Mouse (Mus musculus) ZHBTc4 (cell line): ENCODE results near the gene Insig2.

Experiments used
- DNase-seq: peaks from one replicate; pipeline ENCODE4 v3.0.0-alpha.2; 2011; ENCODE audit warnings: low read depth, low spot score

Insig2 gene

GRCm38 (mm10) chr1:121326591-121327343 is 5.6 kb downstream of the Insig2 start:
- DNase-seq, result no peak

DNA sequence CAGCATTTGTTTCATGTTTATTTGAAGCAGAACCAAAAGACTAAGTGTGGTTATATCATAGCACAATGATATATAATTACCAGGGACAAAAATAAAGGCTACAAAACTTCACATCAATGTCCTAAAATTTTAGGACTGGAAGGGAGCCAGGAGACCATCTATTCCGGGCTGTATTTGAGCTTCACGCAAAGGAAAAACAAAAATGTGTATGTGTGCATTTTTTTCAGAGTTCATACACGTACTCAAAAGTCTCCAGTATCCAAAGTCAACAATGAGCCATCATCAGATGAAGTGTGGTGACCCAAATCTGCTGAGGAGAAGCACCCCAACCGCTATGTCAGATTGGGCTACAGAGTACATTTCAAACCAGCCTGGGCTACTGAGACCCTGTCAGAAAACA is 8.9 kb downstream of the Insig2 start:
- DNase-seq, result no peak

DNA sequence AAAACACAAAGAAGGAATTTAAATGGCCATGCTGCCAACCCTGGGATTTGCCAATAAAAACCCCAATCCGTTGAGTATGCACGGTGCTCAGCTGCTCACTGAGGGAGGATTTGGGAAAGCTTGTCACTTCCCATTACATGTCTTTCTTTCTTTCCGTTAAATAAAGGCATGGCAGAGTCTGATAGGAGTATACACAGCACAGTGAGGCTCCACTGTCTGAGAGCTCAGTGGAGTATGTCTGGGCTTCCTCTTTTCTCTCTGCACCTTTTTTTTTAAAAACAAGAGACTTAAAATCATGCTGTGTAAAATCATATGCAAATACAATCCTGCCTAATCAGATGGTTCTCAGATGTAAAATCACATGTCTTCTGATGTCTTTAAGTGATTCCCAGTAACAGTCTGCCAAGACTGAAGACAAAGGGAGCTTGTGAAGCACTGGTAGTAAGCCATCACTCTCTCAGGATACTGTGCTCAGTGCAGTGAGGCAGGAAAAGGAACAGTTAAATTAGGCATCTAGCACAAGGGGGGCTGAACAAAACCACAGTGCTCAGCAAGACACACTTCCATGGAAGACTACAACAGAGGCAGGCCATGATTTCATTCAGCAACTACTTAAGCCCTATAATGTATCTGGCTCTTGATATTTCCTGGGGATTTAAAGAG is 17.5 kb downstream of the Insig2 start:
- DNase-seq, result no peak

GRCm38 (mm10) chr1:121313181-121313580 is 19.2 kb downstream of the Insig2 start:
- no peak for DNase-seq

DNA sequence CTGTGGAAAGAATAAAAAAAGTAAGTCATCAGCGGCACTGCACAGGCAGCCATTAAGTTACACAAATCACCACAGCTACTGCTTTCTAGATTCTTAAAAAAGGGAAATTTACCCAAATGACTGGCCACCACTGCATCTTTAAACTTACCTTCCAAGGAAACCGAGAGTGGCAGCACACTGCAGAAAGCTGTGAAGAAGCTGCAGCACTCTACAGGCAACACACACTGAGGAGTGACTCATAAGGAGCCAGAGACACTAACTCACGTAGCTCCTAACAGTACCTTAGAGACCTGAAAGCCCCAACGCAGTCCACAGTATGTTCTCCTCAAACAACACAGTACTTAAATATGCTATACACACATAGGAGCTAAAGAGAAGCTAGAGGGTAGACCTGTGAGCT is 20.1 kb downstream of the Insig2 start:
- no peak for DNase-seq

DNA sequence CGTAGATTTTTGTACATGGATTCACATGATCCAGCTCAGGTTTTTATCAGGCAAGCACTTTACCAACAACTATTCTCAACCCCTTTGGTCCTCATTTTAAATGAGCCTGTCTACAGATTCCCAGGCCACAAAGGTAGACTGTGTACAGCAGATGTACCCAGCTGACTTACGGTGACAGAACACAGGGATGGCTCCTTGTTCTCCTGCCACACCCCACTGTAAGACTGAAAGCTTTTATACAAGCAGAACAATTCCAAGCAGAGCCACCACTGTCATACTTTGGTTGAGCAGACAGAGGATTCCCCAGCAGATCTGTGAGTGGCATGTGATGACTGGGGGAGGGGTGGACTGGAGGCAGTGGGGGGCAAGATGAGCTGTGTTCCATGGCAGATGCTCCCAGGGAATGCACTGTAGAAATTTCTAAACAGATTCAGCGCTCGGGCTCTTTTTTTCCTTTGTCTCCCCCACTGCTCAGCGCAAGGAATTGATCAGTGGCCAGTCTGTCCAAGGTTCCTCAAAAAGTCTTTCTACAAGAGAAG is 35.6 kb downstream of the Insig2 start:
- DNase-seq, result no peak

- no peak for DNase-seq
These were observed 38.8 kb downstream of the Insig2 start for GRCm38 (mm10) chr1:121293571-121293970.

GRCm38 (mm10) chr1:121290841-121291240 is 41.5 kb downstream of the Insig2 start:
- no peak for DNase-seq

DNA sequence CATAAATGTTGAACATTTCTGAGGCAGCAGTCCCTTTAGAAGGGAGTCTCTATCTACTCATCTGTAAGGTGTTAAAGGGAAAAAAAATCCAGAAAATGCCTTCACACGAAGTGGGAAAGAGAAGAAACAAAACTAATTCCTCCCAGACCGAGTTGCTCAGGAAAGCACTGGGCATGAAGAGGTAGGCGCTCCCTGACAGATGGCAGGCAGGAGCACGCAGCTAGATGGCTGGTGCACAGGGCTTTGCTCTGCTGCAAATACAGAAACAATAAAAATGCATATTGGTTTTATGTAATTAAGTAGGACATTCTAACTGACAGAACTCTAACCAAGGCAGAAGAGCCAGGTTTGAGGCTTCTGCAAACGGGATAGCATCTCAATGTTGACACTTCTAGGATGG is 42.0 kb downstream of the Insig2 start:
- DNase-seq, result no peak

- DNase-seq, result peak; percentile 13
These were observed 48.2 kb downstream of the Insig2 start for GRCm38 (mm10) chr1:121284197-121284596.

DNA sequence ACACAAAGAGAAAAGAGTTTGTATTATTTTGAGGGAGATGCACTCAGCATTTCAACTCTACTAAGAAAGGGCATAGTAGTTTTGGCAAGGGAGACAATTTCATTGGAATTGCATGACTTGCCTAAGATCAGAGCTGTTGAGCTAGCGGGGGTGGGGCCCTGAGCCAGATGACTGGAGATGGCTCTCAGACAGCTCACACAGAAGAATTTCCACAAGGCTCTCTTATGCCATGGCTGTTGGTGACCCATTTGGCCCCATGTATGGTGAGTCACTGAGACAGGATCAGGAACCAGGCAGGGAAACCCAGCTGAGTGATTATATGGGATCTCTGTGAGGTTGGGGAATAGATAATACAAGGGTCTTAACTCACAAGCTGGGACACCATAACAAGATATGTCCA is 51.9 kb downstream of the Insig2 start:
- DNase-seq, result no peak

GRCm38 (mm10) chr1:121278370-121278769 is 54.0 kb downstream of the Insig2 start:
- no peak for DNase-seq

GRCm38 (mm10) chr1:121277466-121277865 is 54.9 kb downstream of the Insig2 start:
- DNase-seq, result no peak

- DNase-seq, result no peak
These were observed 56.4 kb downstream of the Insig2 start for GRCm38 (mm10) chr1:121275961-121276506.

GRCm38 (mm10) chr1:121260171-121260741 is 72.1 kb downstream of the Insig2 start:
- peak; percentile 44 for DNase-seq
